Mouse (Mus musculus): ENCODE results near the gene A830031A19Rik. TPM values are rescaled to one million over a fixed set of nuclear protein-coding genes. Genes with fewer than 3 reads are reported as not detected.

A830031A19Rik gene
- polyA plus RNA-seq, 1 experiment from 2014 or later = not detected

DNA sequence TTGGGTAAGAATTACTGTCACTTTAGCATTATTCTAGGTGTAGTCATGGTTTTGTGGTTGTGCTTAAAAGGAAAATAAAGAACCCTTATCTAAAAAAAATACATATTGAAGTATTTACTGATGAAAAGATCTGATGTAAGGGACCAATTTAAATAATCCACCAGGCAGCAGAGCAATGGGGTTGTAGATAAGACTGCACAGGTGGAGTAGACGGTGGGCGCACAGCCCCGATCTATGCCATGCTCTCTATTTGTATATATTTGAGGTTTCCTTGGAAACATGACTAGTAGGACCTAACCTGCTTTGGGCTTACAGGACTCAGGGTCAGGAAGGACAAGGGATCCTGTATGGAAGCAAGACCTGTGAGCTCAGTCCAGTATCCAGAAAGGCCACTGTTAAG, 34.5 kb upstream of the A830031A19Rik start:
- H3K27me3 ChIP-seq (ENCODE audit: control insufficient read depth, insufficient read depth, low read length) = no peaks in the 10 kb centered on the region
- no peak for ATAC-seq (ENCODE audit: insufficient read depth, low FRiP score)
- H3K9ac ChIP-seq (ENCODE audit: low read length) = no peak overlapping the region
- no peak overlapping the region for H3K4me2 ChIP-seq (ENCODE audit: low read depth, low read length)
- H3K4me3 ChIP-seq (replicated peaks; ENCODE audit: low read length) = no peak overlapping the region
- 59% methylated on average over 3 of the region's 3 CpGs for WGBS
- H3K9me3 ChIP-seq (replicated peaks; ENCODE audit: control insufficient read depth, low read length) = no peaks in the 10 kb centered on the region
- no peaks in the 10 kb centered on the region for H3K36me3 ChIP-seq (ENCODE audit: control insufficient read depth, insufficient read depth, low read length)
- H3K4me1 ChIP-seq (ENCODE audit: control insufficient read depth, insufficient read depth, low read length) = peaks cover 13% of the 10 kb centered on the region
- no peak overlapping the region for H3K27ac ChIP-seq (ENCODE audit: low read length)

DNA sequence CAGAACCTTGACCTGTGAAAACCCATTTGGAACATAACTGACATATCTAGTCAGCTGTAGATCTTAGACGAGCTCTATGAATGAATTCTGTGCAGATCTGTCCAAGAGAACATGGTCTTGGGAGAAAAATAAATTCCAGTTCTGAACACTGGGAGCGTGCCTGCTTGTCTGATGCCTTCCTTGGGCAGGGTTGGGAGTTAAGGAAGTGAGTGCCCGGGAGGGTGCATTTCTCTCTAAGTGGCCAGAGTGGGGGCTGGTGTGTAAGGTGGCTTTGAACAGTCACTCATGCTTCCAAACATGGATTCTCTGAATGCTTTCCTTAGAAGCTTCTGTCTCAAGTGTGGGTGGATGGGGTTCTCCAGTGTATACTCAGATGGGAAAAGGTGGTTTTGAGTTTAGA, 34.1 kb upstream of the A830031A19Rik start:
- Histone ChIP-seq H3K9ac (ENCODE audit: low read length) (no peak overlapping the region), H3K27ac (ENCODE audit: low read length) (no peak overlapping the region), H3K9me3 (replicated peaks; ENCODE audit: control insufficient read depth, low read length) (no peaks in the 10 kb centered on the region), H3K4me3 (replicated peaks; ENCODE audit: low read length) (no peak overlapping the region), H3K36me3 (ENCODE audit: control insufficient read depth, insufficient read depth, low read length) (no peaks in the 10 kb centered on the region), H3K4me1 (ENCODE audit: control insufficient read depth, insufficient read depth, low read length) (peaks cover 9% of the 10 kb centered on the region), H3K27me3 (ENCODE audit: control insufficient read depth, insufficient read depth, low read length) (no peaks in the 10 kb centered on the region), H3K4me2 (ENCODE audit: low read depth, low read length) (no peak overlapping the region)
- no peak for ATAC-seq (ENCODE audit: insufficient read depth, low FRiP score)
- 57% methylated on average over 3 of the region's 3 CpGs for WGBS

GRCm38 (mm10) chr11:24107414-24107813, 32.6 kb upstream of the A830031A19Rik start:
- H3K4me2 ChIP-seq (ENCODE audit: low read depth, low read length) = no peak overlapping the region
- no peaks in the 10 kb centered on the region for H3K36me3 ChIP-seq (ENCODE audit: control insufficient read depth, insufficient read depth, low read length)
- no peaks in the 10 kb centered on the region for H3K27me3 ChIP-seq (ENCODE audit: control insufficient read depth, insufficient read depth, low read length)
- H3K27ac ChIP-seq (ENCODE audit: low read length) = no peak overlapping the region
- no peaks in the 10 kb centered on the region for H3K9me3 ChIP-seq (replicated peaks; ENCODE audit: control insufficient read depth, low read length)
- H3K4me3 ChIP-seq (replicated peaks; ENCODE audit: low read length) = no peak overlapping the region
- H3K9ac ChIP-seq (ENCODE audit: low read length) = no peak overlapping the region
- ATAC-seq (ENCODE audit: insufficient read depth, low FRiP score) = no peak
- H3K4me1 ChIP-seq (ENCODE audit: control insufficient read depth, insufficient read depth, low read length) = peaks cover 14% of the 10 kb centered on the region
- 78% methylated on average over 5 of the region's 5 CpGs for WGBS

GRCm38 (mm10) chr11:24103128-24103742, 28.4 kb upstream of the A830031A19Rik start:
- WGBS = 80% methylated on average over 6 of the region's 6 CpGs
- H3K27me3 ChIP-seq (ENCODE audit: control insufficient read depth, insufficient read depth, low read length) = no peaks in the 10 kb centered on the region
- H3K27ac ChIP-seq (ENCODE audit: low read length) = no peak overlapping the region
- H3K4me3 ChIP-seq (replicated peaks; ENCODE audit: low read length) = no peak overlapping the region
- no peak for ATAC-seq (ENCODE audit: insufficient read depth, low FRiP score)
- H3K9ac ChIP-seq (ENCODE audit: low read length) = no peak overlapping the region
- no peaks in the 10 kb centered on the region for H3K9me3 ChIP-seq (replicated peaks; ENCODE audit: control insufficient read depth, low read length)
- no peak overlapping the region for H3K4me2 ChIP-seq (ENCODE audit: low read depth, low read length)
- H3K36me3 ChIP-seq (ENCODE audit: control insufficient read depth, insufficient read depth, low read length) = no peaks in the 10 kb centered on the region
- peaks cover 40% of the 10 kb centered on the region for H3K4me1 ChIP-seq (ENCODE audit: control insufficient read depth, insufficient read depth, low read length)

DNA sequence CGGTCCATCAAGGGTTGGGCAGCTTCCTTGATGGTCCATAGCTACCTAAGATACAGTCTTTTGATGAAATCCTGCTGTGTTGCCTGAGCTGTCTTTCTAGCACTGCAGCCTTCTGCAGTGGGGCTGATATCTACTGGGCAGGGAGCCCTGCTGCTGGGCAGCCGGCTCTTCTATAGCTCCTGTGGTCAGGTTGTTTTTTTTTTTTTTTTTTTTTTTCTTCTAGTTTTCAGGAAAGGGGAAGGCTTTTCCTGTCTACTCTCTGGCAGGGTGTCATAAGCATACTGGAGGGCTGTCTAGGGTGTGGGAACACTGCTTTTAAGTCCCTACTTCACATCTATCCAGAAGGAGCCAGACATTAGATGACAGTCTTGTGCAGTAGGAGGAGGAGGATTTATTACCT, 27.5 kb upstream of the A830031A19Rik start:
- H3K4me1 ChIP-seq (ENCODE audit: control insufficient read depth, insufficient read depth, low read length) = peaks cover 44% of the 10 kb centered on the region
- H3K9me3 ChIP-seq (replicated peaks; ENCODE audit: control insufficient read depth, low read length) = no peaks in the 10 kb centered on the region
- no peak for ATAC-seq (ENCODE audit: insufficient read depth, low FRiP score)
- H3K36me3 ChIP-seq (ENCODE audit: control insufficient read depth, insufficient read depth, low read length) = no peaks in the 10 kb centered on the region
- H3K27ac ChIP-seq (ENCODE audit: low read length) = no peak overlapping the region
- no peak overlapping the region for H3K9ac ChIP-seq (ENCODE audit: low read length)
- H3K27me3 ChIP-seq (ENCODE audit: control insufficient read depth, insufficient read depth, low read length) = no peaks in the 10 kb centered on the region
- no peak overlapping the region for H3K4me2 ChIP-seq (ENCODE audit: low read depth, low read length)
- H3K4me3 ChIP-seq (replicated peaks; ENCODE audit: low read length) = no peak overlapping the region
- 48% methylated on average over 2 of the region's 2 CpGs for WGBS

GRCm38 (mm10) chr11:24101625-24102024, 26.8 kb upstream of the A830031A19Rik start:
- no peak for ATAC-seq (ENCODE audit: insufficient read depth, low FRiP score)
- Histone ChIP-seq H3K27ac (ENCODE audit: low read length) (no peak overlapping the region), H3K9ac (ENCODE audit: low read length) (no peak overlapping the region), H3K9me3 (replicated peaks; ENCODE audit: control insufficient read depth, low read length) (no peaks in the 10 kb centered on the region), H3K36me3 (ENCODE audit: control insufficient read depth, insufficient read depth, low read length) (no peaks in the 10 kb centered on the region), H3K4me3 (replicated peaks; ENCODE audit: low read length) (no peak overlapping the region), H3K27me3 (ENCODE audit: control insufficient read depth, insufficient read depth, low read length) (no peaks in the 10 kb centered on the region), H3K4me1 (ENCODE audit: control insufficient read depth, insufficient read depth, low read length) (peaks cover 52% of the 10 kb centered on the region), H3K4me2 (ENCODE audit: low read depth, low read length) (no peak overlapping the region)
- 80% methylated on average over 3 of the region's 3 CpGs for WGBS

DNA sequence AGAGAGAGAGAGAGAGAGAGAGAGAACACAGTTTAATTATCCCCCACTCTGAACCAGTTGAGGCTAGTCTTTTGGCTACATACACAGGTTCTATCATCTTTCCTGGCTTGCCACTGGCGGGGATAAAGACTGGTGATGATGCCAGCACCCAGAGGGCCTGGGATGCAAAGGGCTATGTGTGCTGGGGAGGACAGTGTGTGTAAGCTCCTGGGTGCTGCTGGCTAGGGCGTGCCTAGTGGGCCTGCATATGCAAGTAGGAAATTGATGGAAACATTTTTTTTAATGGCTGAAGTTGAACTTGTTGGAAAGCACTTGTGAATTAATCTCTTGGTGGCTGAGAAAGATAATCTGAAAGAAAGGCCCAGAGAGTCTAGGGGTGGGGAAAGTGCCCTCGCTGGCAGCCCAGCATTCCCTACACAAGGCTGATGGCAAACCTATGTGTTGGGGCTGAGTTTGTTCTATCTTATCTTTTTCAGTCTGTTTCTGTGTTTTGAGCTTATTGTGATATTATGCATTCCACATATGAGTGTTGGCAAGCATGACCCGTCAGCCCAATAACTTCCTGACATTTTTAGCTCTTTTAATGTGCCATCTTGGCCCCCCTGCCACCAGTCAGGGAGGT, 25.7 kb upstream of the A830031A19Rik start:
- 66% methylated on average over 4 of the region's 4 CpGs for WGBS
- peak; percentile 34; the same call in 1 of the 2 replicates for ATAC-seq (ENCODE audit: insufficient read depth, low FRiP score)

DNA sequence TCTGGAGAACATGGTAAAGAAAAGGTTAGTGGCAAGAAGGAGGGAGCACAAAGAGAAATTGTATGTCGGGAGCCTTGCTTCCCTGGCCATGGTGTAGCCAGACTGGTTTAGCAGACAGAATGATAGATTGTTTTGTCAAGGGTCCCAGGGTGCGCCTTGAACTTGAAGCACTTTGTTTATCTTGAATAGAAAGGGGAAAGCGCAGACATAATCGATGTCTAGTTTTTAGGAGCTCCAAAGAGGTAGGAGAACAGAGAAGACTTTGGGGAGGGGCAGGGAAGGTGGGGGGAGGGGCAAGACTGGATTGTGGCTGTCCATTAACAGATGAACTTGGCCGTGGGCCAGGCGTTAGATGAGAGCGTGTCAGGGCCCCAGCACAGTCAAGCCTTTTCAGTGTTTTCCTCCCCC, 25.0 kb upstream of the A830031A19Rik start:
- Histone ChIP-seq H3K9ac (ENCODE audit: low read length) (no peak overlapping the region), H3K27ac (ENCODE audit: low read length) (peak overlapping the region; percentile 86), H3K4me2 (ENCODE audit: low read depth, low read length) (peak overlapping the region; percentile 29; the same call in 1 of the 2 replicates), H3K36me3 (ENCODE audit: control insufficient read depth, insufficient read depth, low read length) (no peaks in the 10 kb centered on the region), H3K4me3 (replicated peaks; ENCODE audit: low read length) (no peak overlapping the region), H3K27me3 (ENCODE audit: control insufficient read depth, insufficient read depth, low read length) (no peaks in the 10 kb centered on the region), H3K9me3 (replicated peaks; ENCODE audit: control insufficient read depth, low read length) (no peaks in the 10 kb centered on the region), H3K4me1 (ENCODE audit: control insufficient read depth, insufficient read depth, low read length) (peaks cover 61% of the 10 kb centered on the region)
- peak; percentile 79 for ATAC-seq (ENCODE audit: insufficient read depth, low FRiP score)
- WGBS = 5% methylated on average over 7 of the region's 7 CpGs

More for the DNA sequence above, 25.7 kb upstream of the A830031A19Rik start:
- Histone ChIP-seq H3K4me3 (replicated peaks; ENCODE audit: low read length) (no peak overlapping the region), H3K4me2 (ENCODE audit: low read depth, low read length) (no peak overlapping the region), H3K4me1 (ENCODE audit: control insufficient read depth, insufficient read depth, low read length) (peaks cover 55% of the 10 kb centered on the region), H3K9ac (ENCODE audit: low read length) (no peak overlapping the region), H3K27ac (ENCODE audit: low read length) (peak overlapping the region; percentile 20), H3K9me3 (replicated peaks; ENCODE audit: control insufficient read depth, low read length) (no peaks in the 10 kb centered on the region), H3K27me3 (ENCODE audit: control insufficient read depth, insufficient read depth, low read length) (no peaks in the 10 kb centered on the region), H3K36me3 (ENCODE audit: control insufficient read depth, insufficient read depth, low read length) (no peaks in the 10 kb centered on the region)

GRCm38 (mm10) chr11:24099215-24099614, 24.4 kb upstream of the A830031A19Rik start:
- H3K9me3 ChIP-seq (replicated peaks; ENCODE audit: control insufficient read depth, low read length) = no peaks in the 10 kb centered on the region
- no peak for ATAC-seq (ENCODE audit: insufficient read depth, low FRiP score)
- no peak overlapping the region for H3K4me2 ChIP-seq (ENCODE audit: low read depth, low read length)
- 59% methylated on average over 10 of the region's 10 CpGs for WGBS
- H3K4me1 ChIP-seq (ENCODE audit: control insufficient read depth, insufficient read depth, low read length) = peaks cover 67% of the 10 kb centered on the region
- no peak overlapping the region for H3K9ac ChIP-seq (ENCODE audit: low read length)
- no peaks in the 10 kb centered on the region for H3K27me3 ChIP-seq (ENCODE audit: control insufficient read depth, insufficient read depth, low read length)
- no peak overlapping the region for H3K27ac ChIP-seq (ENCODE audit: low read length)
- H3K36me3 ChIP-seq (ENCODE audit: control insufficient read depth, insufficient read depth, low read length) = no peaks in the 10 kb centered on the region
- no peak overlapping the region for H3K4me3 ChIP-seq (replicated peaks; ENCODE audit: low read length)

All from stomach, embryonic 16.5 days (tissue).